Mouse (Mus musculus): Measurements from ENCODE around the gene Mrgbp. TPM values are rescaled to one million over a fixed set of nuclear protein-coding genes. Genes with fewer than 3 reads are reported as not detected.

The Mrgbp gene
- polyA plus RNA-seq, 1 experiment from 2014 or later = 10.9 TPM

GRCm38 (mm10) chr2:180562146-180562545, 19.0 kb upstream of the Mrgbp start:
- Histone ChIP-seq H3K9me3 (replicated peaks) (no peaks in the 10 kb centered on the region), H3K9ac (no peak overlapping the region), H3K27ac (no peak overlapping the region), H3K36me3 (no peaks in the 10 kb centered on the region), H3K27me3 (no peaks in the 10 kb centered on the region), H3K4me3 (replicated peaks) (no peak overlapping the region), H3K4me2 (no peak overlapping the region), H3K4me1 (replicated peaks) (no peaks in the 10 kb centered on the region)
- ATAC-seq (ENCODE audit: low read depth) (no peak), DNase-seq (no peak)
- 31% methylated on average over 5 of the region's 5 CpGs for WGBS (ENCODE audit: insufficient replicate concordance)

- Histone ChIP-seq H3K27me3 (no peaks in the 10 kb centered on the region), H3K4me2 (no peak overlapping the region), H3K4me3 (replicated peaks) (no peak overlapping the region), H3K9ac (no peak overlapping the region), H3K9me3 (replicated peaks) (no peaks in the 10 kb centered on the region), H3K4me1 (replicated peaks) (no peaks in the 10 kb centered on the region), H3K36me3 (no peaks in the 10 kb centered on the region), H3K27ac (no peak overlapping the region)
- no peak for DNase-seq
- no peak for ATAC-seq (ENCODE audit: low read depth)
- WGBS (ENCODE audit: insufficient replicate concordance) = 55% methylated on average over 6 of the region's 6 CpGs
These were observed 17.8 kb upstream of the Mrgbp start for GRCm38 (mm10) chr2:180563296-180563695.

- no peak for DNase-seq
- WGBS (ENCODE audit: insufficient replicate concordance) = 49% methylated on average over 5 of the region's 5 CpGs
These were observed 17.3 kb upstream of the Mrgbp start for GRCm38 (mm10) chr2:180563841-180564240.

GRCm38 (mm10) chr2:180566240-180566913, 14.7 kb upstream of the Mrgbp start:
- no peaks in the 10 kb centered on the region for H3K9me3 ChIP-seq (replicated peaks)
- ATAC-seq (ENCODE audit: low read depth) = no peak
- H3K27me3 ChIP-seq = no peaks in the 10 kb centered on the region; the same call in 1 of the 2 replicates
- H3K4me1 ChIP-seq (replicated peaks) = no peaks in the 10 kb centered on the region
- H3K4me3 ChIP-seq (replicated peaks) = no peak overlapping the region
- H3K36me3 ChIP-seq = no peaks in the 10 kb centered on the region
- no peak overlapping the region for H3K27ac ChIP-seq
- 32% methylated on average over 13 of the region's 13 CpGs for WGBS (ENCODE audit: insufficient replicate concordance)
- peak; percentile 32 for DNase-seq
- H3K9ac ChIP-seq = no peak overlapping the region
- no peak overlapping the region for H3K4me2 ChIP-seq

More at GRCm38 (mm10) chr2:180563841-180564240, 17.3 kb upstream of the Mrgbp start:
- no peak for ATAC-seq (ENCODE audit: low read depth)
- no peaks in the 10 kb centered on the region for H3K9me3 ChIP-seq (replicated peaks)
- no peak overlapping the region for H3K9ac ChIP-seq
- no peaks in the 10 kb centered on the region for H3K4me1 ChIP-seq (replicated peaks)
- H3K36me3 ChIP-seq = no peaks in the 10 kb centered on the region
- H3K27me3 ChIP-seq = no peaks in the 10 kb centered on the region
- no peak overlapping the region for H3K4me2 ChIP-seq
- no peak overlapping the region for H3K27ac ChIP-seq
- no peak overlapping the region for H3K4me3 ChIP-seq (replicated peaks)

GRCm38 (mm10) chr2:180569028-180569643, 12.0 kb upstream of the Mrgbp start:
- ATAC-seq (ENCODE audit: low read depth) = no peak
- no peak for DNase-seq
- H3K4me3 ChIP-seq (replicated peaks) = no peak overlapping the region
- no peak overlapping the region for H3K27ac ChIP-seq
- H3K27me3 ChIP-seq = peaks cover 3% of the 10 kb centered on the region
- H3K4me1 ChIP-seq (replicated peaks) = no peaks in the 10 kb centered on the region
- no peak overlapping the region for H3K9ac ChIP-seq
- no peak overlapping the region for H3K4me2 ChIP-seq
- no peaks in the 10 kb centered on the region for H3K9me3 ChIP-seq (replicated peaks)
- 28% methylated on average over 3 of the region's 3 CpGs for WGBS (ENCODE audit: insufficient replicate concordance)
- no peaks in the 10 kb centered on the region for H3K36me3 ChIP-seq

- DNase-seq (no peak), ATAC-seq (ENCODE audit: low read depth) (no peak)
- no peak overlapping the region for H3K27ac ChIP-seq
- H3K4me3 ChIP-seq (replicated peaks) = no peak overlapping the region
- no peak overlapping the region for H3K4me2 ChIP-seq
- H3K9ac ChIP-seq = no peak overlapping the region
- no peaks in the 10 kb centered on the region for H3K36me3 ChIP-seq
- H3K4me1 ChIP-seq (replicated peaks) = peaks cover 2% of the 10 kb centered on the region; the same call in 1 of the 2 replicates
- H3K9me3 ChIP-seq (replicated peaks) = no peaks in the 10 kb centered on the region
- 29% methylated on average over 4 of the region's 4 CpGs for WGBS (ENCODE audit: insufficient replicate concordance)
- H3K27me3 ChIP-seq = peaks cover 3% of the 10 kb centered on the region
These were observed 4.6 kb upstream of the Mrgbp start for GRCm38 (mm10) chr2:180576482-180576881.

- H3K27me3 ChIP-seq = no peaks in the 10 kb centered on the region
- H3K9me3 ChIP-seq (replicated peaks) = no peaks in the 10 kb centered on the region
- peaks cover 17% of the 10 kb centered on the region for H3K4me1 ChIP-seq (replicated peaks)
- H3K4me2 ChIP-seq = no peak overlapping the region
- no peaks in the 10 kb centered on the region for H3K36me3 ChIP-seq
- 8% methylated on average over 3 of the region's 3 CpGs for WGBS (ENCODE audit: insufficient replicate concordance)
- ATAC-seq (ENCODE audit: low read depth) (no peak), DNase-seq (peak; percentile 45)
- no peak overlapping the region for H3K27ac ChIP-seq
- H3K9ac ChIP-seq = no peak overlapping the region
- H3K4me3 ChIP-seq (replicated peaks) = no peak overlapping the region
These were observed 2.4 kb upstream of the Mrgbp start for GRCm38 (mm10) chr2:180578686-180579085.

- peak overlapping the region; percentile 86 for H3K4me3 ChIP-seq (replicated peaks)
- peak; percentile 85 for ATAC-seq (ENCODE audit: low read depth)
- peak overlapping the region; percentile 93 for H3K9ac ChIP-seq
These were observed 1.5 kb downstream of the Mrgbp start for GRCm38 (mm10) chr2:180582481-180583153.

GRCm38 (mm10) chr2:180583154-180583507, 2.0 kb downstream of the Mrgbp start:
- peaks cover 23% of the 10 kb centered on the region for H3K36me3 ChIP-seq
- H3K9me3 ChIP-seq (replicated peaks) = no peaks in the 10 kb centered on the region
- peak; percentile 21; the same call in 1 of the 2 replicates for ATAC-seq (ENCODE audit: low read depth)
- WGBS (ENCODE audit: insufficient replicate concordance) = 18% methylated on average over 7 of the region's 7 CpGs
- H3K27ac ChIP-seq = peak overlapping the region; percentile 80
- H3K27me3 ChIP-seq = no peaks in the 10 kb centered on the region
- peak overlapping the region; percentile 93 for H3K4me2 ChIP-seq
- H3K9ac ChIP-seq = peak overlapping the region; percentile 93
- H3K4me1 ChIP-seq (replicated peaks) = peaks cover 23% of the 10 kb centered on the region
- DNase-seq = no peak
- peak overlapping the region; percentile 86 for H3K4me3 ChIP-seq (replicated peaks)

More at GRCm38 (mm10) chr2:180582481-180583153, 1.5 kb downstream of the Mrgbp start:
- under 1% methylated on average over 57 of the region's 57 CpGs for WGBS (ENCODE audit: insufficient replicate concordance)
- DNase-seq = peak; percentile 94
- Histone ChIP-seq H3K9me3 (replicated peaks) (no peaks in the 10 kb centered on the region), H3K27me3 (no peaks in the 10 kb centered on the region), H3K36me3 (peaks cover 23% of the 10 kb centered on the region), H3K27ac (peak overlapping the region; percentile 80), H3K4me2 (peak overlapping the region; percentile 93), H3K4me1 (replicated peaks) (peaks cover 23% of the 10 kb centered on the region)

- peak overlapping the region; percentile 78 for H3K27ac ChIP-seq
- 40% methylated on average over 6 of the region's 6 CpGs for WGBS (ENCODE audit: insufficient replicate concordance)
- H3K9ac ChIP-seq = peak overlapping the region; percentile 93
- H3K9me3 ChIP-seq (replicated peaks) = no peaks in the 10 kb centered on the region
- peak overlapping the region; percentile 96 for H3K4me3 ChIP-seq (replicated peaks)
- peaks cover 30% of the 10 kb centered on the region for H3K4me1 ChIP-seq (replicated peaks)
- no peaks in the 10 kb centered on the region for H3K27me3 ChIP-seq
- no peak for DNase-seq
- peaks cover 53% of the 10 kb centered on the region for H3K36me3 ChIP-seq
- peak; percentile 11 for ATAC-seq (ENCODE audit: low read depth)
- peak overlapping the region; percentile 90 for H3K4me2 ChIP-seq
These were observed 7.6 kb downstream of the Mrgbp start for GRCm38 (mm10) chr2:180588736-180589122.

- no peaks in the 10 kb centered on the region for H3K9me3 ChIP-seq (replicated peaks)
- ATAC-seq (ENCODE audit: low read depth) = peak; percentile 87
- peak within 1 kb of the TSS; percentile 90 for H3K4me2 ChIP-seq
- H3K4me1 ChIP-seq (replicated peaks) = peaks cover 25% of the 10 kb centered on the region
- peak within 1 kb of the TSS; percentile 96 for H3K4me3 ChIP-seq (replicated peaks)
- under 1% methylated on average over 67 of the region's 67 CpGs for whole genome bisulfite sequencing (ENCODE audit: insufficient replicate concordance)
- H3K27me3 ChIP-seq = no peaks in the 10 kb centered on the region
- H3K9ac ChIP-seq = peak within 1 kb of the TSS; percentile 93
- peak; percentile 71 for DNase-seq
- H3K27ac ChIP-seq = peak within 1 kb of the TSS; percentile 78
- peaks cover 59% of the 10 kb centered on the region for H3K36me3 ChIP-seq
These were observed 8.2 kb downstream of the Mrgbp start, which contains the start of gene Ogfr for GRCm38 (mm10) chr2:180589123-180589831. TSS of gene Ogfr (plus strand) at chr2:180589245.
